Mouse (Mus musculus): Measurements from ENCODE around the gene Rsg1.

Rsg1 gene

DNA sequence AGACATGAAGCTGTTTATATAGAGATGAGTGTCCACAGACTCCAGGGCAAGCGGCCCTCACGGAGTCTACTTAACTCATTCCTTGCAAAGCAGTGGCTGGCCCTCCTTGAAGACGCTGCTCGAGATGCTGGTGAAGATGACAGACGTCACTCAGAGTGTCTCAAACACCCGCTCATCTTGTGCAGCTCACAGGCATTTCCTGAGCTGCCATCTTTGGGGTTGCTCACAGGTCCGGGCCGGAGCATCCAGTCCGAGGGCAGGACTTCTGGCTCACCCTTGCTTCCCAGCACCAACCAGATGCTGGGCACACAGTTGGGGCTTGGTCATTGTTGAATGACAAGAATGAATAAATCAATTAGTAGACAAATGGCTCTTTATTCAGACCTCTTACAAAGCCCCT lies 864 bp upstream of the Rsg1 start:
- DNase-seq (ENCODE audit: low read depth, low spot score), result no peak

DNA sequence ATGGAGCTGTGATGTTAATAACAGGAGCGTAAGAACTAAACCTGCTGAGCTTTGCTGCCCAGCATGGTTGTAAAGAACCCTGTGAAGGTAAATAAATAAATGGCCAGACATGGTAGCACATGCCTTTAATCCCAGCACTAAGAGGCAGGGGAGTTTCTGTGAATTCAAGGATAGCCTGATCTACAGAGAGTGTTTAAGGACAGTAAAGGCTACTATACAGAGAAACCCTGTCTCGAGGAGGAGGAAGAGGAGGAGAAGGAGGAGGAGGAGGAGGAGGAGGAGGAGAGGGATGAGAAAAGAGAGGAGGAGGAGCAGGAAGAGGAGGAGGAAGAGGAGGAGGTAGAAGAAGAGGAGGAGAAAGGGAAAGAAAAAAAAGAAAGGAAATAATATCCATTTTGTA lies 414 bp upstream of the Rsg1 start:
- DNase-seq (ENCODE audit: low read depth, low spot score), result no peak

DNA sequence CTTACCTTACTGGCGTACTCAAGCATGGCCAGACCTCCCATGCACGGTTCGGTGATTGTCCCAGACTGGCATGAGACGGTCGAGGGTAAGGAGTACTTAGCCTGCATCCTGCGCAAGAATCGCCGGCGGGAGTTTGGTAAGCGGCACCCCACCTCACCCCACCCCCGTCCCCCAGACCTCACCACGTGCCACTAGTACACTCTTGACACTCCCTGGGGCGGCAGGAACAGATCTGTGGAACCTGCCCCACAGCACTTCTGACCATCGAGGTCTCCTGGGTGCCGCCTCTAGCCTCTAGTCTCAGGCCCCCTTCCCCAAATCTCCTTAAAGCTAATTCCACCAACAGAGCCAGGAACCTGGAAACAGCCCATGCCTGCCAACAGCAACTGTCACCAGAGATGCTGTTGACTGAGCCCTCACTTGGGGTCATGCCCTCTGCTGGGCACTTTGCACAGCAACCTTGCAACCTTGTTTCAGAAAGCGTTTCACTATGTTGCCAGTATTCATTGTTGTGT lies 638 bp downstream of the Rsg1 start:
- DNase-seq (ENCODE audit: low read depth, low spot score), result peak; percentile 73

DNA sequence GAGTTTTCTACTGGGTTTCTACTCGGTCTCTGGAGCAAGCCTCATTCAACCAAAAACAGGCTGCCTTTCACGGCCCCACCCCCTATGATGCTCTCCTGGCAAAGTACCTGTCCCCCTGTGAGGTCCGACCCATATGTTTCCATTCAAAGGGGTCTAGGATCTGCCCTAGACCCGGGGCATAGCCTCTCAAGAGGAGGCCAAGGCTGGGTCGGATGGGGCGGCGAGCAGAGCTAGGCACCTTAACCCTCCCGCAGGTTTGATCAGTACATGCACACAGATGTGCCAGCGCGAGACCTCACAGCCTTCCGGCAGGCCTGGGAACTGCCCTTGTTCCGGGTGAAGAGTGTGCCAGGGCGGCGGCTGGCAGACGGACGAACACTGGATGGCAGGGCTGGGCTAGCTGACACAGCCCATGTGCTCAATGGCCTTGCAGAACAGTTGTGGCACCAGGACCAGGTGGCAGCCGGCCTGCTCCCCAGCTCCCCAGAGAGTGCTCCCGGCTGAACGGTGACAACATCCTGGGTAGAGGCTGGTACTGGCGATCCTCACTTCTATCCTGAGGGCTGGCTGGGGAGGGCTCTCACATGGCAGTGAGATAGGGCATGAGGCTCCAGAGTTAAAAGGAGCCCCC lies 5.9 kb downstream of the Rsg1 start:
- DNase-seq (ENCODE audit: low read depth, low spot score), result no peak

DNA sequence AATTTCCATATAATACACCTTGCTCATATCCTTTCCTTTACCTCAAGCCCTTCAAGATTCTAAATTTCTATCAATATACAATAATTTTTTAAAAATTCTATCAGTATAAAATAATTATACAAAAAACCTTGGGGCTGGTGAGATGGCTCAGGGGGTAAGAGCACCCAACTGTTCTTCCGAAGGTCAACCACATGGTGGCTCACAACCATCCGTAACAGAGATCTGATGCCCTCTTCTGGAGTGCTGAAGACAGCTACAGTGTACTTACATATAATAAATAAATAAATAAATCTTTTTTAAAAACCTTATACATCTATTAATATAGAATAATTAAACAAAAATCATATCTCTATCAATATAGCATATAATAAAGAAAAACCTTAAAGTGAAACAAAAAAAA lies 8.1 kb downstream of the Rsg1 start:
- no peak for DNase-seq (ENCODE audit: low read depth, low spot score)

DNA sequence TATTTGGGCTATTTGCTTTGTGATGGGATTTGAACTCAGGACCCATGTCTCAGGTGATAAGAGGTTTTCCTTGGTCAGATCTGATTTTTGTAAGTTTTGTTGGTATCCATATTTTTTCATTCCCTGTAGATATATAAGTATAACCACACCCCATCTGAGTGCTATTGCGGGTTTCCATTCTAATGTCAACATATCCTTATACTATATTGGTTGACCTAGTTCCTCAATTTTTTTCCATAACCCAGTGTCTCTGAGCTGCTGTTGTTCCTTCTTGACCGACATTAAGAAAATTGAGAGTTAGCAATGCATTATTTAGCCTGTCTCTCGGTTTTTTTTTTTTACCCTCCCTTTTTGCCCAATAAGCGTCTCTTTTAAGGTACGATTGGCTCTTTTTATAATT lies 9.0 kb downstream of the Rsg1 start:
- DNase-seq (ENCODE audit: low read depth, low spot score), result no peak

DNA sequence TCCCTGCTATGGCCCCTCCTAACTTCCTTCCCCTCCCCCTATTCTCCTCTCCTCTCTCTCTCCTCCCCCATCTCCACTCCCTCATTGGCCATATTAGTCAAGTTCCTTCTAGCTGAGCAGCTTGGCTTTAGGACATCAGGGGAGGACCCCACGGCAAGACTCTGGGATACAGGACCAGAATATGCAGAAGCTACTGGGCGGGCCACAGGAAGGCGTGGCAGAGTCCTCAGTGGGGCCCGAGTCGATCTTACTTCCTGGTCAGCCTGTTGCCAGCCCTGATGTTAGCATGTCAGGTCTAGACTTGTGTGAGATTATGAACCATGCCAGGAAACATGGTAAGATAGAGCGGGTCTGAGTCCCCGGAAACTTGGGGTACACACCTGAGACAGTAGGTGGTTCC lies 14.9 kb downstream of the Rsg1 start:
- DNase-seq (ENCODE audit: low read depth, low spot score), result no peak

DNA sequence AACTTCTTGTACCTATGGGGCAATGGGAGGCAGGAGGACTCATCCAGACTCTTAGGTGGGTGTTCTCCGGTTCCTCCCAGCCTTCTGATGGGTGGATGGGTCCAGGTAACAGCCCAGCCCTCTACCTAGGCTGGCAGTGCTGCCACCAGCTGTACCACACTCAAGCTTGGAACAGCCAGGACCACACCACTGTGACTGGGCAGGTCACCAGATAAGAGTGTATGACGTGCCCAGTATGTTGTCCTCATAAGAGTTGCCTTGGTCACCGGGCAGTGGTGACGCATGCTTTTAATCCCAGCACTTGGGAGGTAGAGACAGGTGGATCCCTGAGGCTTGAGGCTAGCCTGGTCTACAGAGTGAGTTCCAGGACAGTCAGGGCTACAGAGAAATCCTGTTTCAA lies 19.4 kb downstream of the Rsg1 start:
- no peak for DNase-seq (ENCODE audit: low read depth, low spot score)

DNA sequence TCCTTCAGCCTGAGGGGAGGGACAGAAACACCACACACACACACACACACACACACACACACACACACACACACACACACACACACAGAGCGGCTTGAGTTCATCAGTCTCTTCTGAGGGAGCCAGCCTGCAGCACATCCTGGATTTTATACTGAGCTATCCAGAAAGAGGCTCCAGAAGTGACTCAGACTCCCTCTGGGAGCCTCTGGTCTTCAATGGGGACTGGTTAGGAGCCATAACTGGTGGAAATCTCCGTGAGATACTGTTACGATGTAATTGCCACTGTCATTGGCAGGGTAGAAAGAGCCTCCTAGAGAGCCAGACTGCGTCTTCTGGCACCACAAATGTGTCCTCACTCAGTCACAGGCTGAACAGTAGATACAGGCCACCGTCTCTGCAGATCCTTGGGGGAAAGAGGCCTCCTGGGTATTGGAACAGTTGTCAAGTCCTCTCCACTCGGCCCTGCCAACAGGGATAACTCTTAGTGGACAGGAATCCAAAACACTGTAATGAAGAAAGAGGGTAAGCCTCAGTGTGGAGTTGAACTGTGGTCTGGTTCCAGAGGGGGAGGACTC lies 21.9 kb downstream of the Rsg1 start:
- DNase-seq (ENCODE audit: low read depth, low spot score), result no peak

DNA sequence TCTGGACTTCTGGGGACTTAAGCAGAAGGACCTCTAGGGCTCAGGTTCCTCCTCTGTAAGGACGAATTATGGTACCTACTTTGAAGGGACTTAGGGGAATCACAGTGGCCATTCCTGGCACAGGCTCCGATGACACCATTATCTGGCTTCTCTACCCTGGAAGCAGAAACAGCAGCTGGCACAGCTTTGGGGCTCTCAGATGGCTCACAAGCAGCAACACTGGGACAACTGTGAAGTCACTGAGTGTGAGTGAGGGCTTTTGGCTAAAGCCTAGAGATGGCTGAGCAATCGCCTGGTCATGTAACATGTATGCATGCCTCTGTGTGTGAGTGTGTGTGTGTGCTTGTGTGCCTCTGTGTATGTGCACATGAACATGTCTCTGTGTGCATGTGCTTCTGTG lies 23.1 kb downstream of the Rsg1 start:
- DNase-seq (ENCODE audit: low read depth, low spot score), result no peak

DNA sequence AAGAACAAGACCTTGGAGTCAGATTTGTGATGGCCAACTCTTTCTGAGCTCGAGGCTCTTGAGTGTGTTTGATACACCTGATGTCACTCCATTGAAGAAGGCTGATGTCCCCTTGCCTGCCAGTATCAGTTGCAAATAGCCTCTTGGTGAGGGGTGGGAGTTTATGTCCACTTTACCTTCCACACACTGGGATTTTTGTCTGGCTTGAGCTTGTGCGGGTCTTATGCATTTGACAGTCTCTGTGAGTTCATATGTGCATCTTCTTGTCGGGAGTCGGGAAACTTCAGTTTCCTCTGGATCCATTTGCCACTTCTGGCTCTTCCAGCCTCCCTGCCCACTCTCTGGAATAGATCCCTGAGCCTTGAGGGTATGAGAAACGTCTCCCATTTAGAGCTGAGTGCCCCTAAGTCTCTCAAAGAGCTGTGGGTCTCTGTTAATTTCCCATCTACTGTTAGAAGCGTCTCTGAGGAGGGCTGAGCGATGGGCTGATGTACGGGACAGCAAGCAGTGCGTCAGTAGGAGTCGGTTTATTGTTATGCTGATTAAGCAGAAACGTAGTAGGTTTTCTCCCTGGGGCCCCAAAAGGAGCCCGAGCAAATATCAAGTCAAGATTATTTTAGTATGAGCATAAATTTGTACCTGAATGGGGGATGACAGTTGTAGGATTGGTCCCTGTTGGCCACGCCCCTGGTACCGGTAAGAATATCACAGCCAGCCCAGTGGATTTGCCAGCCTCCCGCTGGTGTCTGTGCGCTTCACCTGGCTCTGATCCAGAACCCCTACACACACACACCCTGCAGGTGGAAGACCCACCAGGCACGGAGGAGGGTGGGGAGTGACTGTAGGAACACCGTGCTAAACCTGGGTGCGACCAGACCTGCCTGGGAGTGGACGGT lies 25.0 kb downstream of the Rsg1 start:
- DNase-seq (ENCODE audit: low read depth, low spot score), result no peak

DNA sequence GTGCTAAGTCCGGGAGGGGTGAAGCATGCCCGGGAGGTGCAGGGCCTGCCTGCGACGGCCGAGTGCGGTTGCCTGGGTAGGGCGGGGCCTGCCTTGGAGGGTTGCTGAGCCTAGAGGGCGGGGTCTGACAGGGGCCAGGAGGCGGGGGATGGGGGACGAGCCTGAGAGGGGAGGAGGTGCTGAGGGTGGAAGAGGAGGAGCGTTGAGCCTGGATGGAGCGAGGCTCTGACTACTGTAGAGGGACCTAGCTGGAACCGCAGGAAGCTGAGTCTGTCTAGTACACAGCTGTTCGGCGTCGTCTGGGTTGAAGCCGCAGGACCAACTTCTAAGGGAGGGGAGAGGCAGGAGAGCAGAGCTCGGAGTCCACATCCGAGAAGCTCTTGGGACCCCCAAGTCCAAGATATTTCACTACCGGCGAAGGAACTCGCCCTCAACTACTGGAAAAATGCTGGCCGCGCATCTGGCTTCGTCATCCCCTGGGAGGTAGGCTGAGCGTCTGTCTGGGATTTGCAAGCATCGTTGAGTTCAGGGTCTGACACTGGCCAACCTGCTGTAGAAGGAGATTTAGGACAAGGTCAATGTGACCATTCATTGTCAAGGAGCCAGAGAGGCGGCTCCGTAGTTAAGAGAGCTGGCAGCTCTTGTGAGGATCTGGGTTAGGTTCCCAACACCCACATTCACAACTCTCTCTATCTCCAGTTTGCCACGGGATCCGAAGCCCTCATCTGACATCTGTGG lies 25.8 kb downstream of the Rsg1 start, which contains the start of gene Arhgef19:
Arhgef19 (plus strand) TSS at position 112 of the 738 bp plus-strand sequence.
- peak; percentile 97 for DNase-seq (ENCODE audit: low read depth, low spot score)

DNA sequence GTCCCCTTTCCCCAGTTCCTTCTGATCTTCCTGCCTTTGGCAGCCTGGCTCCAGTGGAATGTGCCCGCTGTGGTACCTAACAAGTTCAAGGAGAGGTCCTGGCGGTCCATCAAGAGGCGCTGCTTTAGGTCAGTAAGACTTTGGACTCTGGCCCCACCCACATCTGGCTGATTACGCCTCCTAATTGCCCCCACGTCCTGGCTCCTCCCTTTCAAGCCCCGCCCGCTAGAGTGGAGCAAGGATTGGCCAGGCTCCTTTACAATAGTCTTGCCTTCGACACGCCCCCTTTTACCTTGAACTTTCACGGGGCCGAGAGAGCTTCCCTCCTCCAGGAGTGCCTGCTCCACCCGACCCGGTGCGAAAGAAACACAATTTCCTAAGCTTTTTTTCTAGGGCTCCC lies 26.9 kb downstream of the Rsg1 start:
- DNase-seq (ENCODE audit: low read depth, low spot score), result peak; percentile 92

DNA sequence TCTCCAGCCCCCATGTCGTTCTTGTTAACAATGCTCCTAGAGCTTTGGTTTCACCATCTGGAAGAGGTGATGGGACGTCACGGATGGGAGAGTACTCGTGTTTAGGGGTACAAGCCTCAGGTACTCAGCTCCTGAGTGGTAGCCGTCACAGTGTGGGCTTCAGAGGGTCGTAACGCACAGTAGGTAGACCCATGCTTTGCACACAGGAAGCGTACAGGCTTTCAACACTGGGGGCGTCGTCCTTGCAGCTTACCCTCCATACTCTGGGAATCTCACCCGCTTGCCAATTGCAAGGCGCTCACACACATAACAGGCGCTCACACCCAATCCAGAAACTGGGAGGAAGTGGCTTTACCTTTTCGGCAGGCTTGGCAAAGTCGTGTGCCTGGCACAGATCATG lies 28.1 kb downstream of the Rsg1 start:
- no peak for DNase-seq (ENCODE audit: low read depth, low spot score)

DNA sequence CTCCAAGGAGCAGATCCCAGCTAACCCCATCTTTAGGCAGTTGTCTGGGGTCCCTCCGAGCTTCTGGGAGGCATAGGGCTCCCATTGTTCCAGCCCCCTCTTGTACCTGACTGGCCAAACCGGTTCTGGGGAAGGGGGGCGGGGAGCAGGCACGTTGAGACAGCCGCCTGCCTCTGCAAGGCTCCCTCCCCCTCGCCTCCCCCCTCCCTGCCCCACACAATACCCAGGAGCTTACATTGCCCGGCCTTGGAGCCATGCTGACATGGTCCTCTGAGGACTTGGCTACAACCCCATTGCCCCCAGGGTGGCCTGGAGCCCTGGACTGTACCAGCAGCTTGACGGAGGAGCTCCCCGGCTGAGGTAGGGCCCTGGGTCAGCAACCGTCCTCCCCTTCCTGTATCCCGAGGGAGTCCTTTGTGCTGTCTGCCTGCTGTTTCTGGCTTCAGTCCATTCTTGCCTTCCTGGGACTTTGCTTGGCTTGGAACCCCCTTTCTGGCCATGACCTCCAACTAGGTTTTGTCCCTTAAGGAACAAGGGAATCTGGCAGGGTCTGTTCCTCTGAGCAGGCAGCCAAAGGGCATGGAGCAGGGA lies 29.0 kb downstream of the Rsg1 start:
- peak; percentile 69 for DNase-seq (ENCODE audit: low read depth, low spot score)

DNA sequence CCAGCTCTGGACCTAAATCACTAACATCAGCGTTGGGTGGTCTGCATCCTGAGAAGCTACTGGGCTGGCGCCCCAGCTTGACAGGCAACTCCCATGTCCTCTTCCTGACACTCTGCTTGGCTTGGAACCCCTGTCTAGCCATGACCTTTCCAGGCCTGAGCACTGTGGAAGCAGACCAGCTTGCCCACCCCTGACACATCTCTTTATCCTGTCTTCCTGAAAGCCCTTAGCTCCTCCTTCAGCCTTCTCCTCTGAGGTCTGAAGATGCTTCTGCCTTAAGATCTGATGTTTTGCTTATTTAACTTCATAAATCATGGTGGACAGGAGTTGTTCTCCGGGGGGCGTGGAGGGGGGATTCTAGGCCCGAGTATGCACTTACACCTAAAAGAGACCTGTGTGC lies 29.9 kb downstream of the Rsg1 start:
- no peak for DNase-seq (ENCODE audit: low read depth, low spot score)

DNA sequence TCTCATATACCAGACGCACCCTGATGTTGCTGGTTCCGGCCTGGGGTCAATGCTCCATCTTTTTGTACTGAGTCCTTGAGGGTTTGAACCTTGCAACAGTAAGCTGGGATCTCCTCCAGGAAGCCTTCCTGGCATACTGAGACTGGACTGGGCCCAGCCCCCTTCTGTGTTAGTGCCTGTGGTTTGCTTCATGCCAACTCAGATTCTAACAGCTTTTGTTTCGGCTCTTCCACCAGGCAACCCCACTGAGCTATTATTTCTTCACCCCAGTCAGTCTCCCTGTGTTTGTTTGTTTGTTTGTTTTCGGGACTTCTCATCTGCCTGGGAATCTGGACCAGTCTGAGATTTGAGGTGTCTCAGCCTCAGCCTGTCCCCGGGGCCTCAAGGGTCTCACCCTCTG lies 30.6 kb downstream of the Rsg1 start:
- no peak for DNase-seq (ENCODE audit: low read depth, low spot score)

DNA sequence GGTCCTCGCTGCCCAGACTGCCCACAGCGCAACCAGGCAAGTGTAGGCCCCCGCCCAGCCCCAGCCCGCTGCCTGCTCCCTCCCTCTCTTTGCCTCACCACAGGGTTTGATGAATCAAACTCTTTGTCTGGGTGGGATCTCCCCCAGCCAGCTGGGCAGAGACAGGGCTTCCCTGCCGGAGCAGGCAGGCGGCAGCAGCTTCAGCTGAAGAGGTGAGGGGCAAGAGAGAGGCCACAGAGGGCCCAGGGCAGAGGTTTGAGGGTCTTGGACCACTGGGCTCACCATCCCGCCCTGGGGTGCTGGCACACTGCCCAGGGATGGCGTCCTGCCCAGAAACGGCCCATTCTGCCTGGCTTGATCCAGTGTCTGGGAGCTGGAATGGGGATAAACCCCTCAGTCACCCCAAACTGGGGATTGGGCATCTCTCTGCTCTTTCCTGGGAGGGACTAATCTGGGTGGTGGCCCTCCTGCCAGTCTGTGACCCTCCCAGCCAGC lies 31.2 kb downstream of the Rsg1 start:
- no peak for DNase-seq (ENCODE audit: low read depth, low spot score)

DNA sequence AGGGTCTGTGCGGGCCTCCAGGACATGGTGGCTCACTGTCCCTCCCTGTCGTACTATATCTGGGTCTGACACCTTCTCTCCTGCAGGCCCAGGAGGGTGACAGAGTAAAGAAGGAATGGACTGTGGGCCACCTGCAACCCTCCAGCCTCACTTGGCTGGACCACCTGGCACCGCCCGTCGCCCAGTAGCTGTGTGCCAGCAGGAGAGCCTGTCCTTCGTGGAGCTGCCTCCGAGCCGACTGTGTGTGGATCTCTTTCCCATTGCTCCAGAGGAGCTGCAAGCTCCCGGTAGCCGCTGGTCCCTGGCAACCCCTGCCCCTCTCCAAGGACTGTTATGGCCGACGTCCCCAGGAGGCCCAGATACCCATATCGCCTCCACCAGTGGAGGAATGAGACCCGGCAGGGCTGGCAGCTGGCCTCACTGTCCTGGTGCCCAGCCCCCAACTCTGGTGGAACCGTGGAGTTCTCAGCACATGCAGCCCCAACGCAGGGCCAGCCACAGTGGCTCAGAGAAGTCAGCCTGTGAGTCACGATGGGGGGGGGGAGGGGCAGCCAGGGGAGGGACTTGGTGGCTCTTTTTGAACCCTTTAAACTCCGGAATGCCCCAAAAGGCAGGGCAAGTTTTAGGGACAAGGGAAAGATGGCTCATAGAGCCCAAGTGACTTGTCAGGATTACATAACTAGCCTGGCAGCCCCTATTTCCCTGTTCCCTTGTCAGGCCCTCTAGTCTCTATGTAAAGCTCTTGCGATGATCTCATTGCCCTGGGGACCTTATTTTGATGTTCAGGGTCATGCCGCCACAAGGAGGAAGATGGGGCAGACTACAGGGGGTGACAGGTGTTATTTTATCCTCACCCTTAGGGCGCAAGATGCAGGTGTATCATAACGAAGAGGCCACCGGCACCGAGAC lies 32.6 kb downstream of the Rsg1 start:
- no peak for DNase-seq (ENCODE audit: low read depth, low spot score)

DNA sequence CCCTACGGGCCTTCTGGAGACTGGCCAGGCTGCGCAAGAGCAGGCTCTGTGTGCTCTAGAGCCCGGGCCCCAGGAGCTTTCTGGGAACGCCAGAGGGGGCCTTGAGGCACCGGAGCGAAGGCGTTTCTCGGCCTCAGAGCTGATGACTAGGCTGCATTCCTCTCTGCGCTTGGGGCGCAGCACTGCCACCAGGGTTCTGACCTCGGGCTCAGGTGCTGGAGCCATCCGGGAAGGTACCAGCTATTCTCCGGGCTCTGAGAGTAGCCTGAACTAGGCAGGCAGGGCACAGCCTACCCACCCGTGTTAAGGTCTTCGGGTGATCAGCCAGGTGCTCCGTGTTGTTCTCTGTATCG lies 33.2 kb downstream of the Rsg1 start:
- peak; percentile 59 for DNase-seq (ENCODE audit: low read depth, low spot score)

Data from R1 (cell line).